Mouse (Mus musculus) heart, postnatal 36 days (tissue): ENCODE measurements around the gene Tesc. TPM values are rescaled to one million over a fixed set of nuclear protein-coding genes. Genes with fewer than 3 reads are reported as not detected.

ENCODE experiments used
- DNase-seq, 2 experiments: peaks; one replicate each; pipeline ENCODE4 v3.0.0; 2021 to 2022
- intact Hi-C: fragments of 180-260 bp; cut with DNase I; formaldehyde crosslinking; loops from one replicate; pipeline ENCODE4 v1.15.1; 2025
- total RNA-seq, 2 experiments: library from RNA; stranded (reverse); gene quantifications; 2 replicates each; pipeline ENCODE4 v1.2.3; 2021

The Tesc gene
- 100 to 1,000 TPM; 218 to 224 TPM for total RNA-seq

- DNase-seq, result peak; percentile 38 to 51
- intact Hi-C loops, result loop anchor here (2.0 kb wide), 1 partner anchor 31 kb away; no protein-coding TSS in a partner anchor
These were observed at the start of gene Tesc for GRCm38 (mm10) chr5:118027698-118028190. Gene Tesc, plus strand, starts transcription at chr5:118027743.

GRCm38 (mm10) chr5:117978159-117978697 lies 49.3 kb upstream of the Tesc start:
- DNase-seq, result no peak
- intact Hi-C loops, result no loop called here

GRCm38 (mm10) chr5:117979082-117979481 lies 48.5 kb upstream of the Tesc start:
- intact Hi-C loops, result no loop called here
- no peak for DNase-seq

- intact Hi-C loops, result no loop called here
- DNase-seq, result no peak
These were observed 46.6 kb upstream of the Tesc start for GRCm38 (mm10) chr5:117980921-117981320.

- intact Hi-C loops, result no loop called here
- no peak for DNase-seq
These were observed 45.6 kb upstream of the Tesc start for GRCm38 (mm10) chr5:117981943-117982342.

GRCm38 (mm10) chr5:117986327-117986726 lies 41.2 kb upstream of the Tesc start:
- no peak for DNase-seq
- intact Hi-C loops, result no loop called here

GRCm38 (mm10) chr5:117987891-117988290 lies 39.7 kb upstream of the Tesc start:
- DNase-seq, result no peak
- intact Hi-C loops, result no loop called here

- intact Hi-C loops, result no loop called here
These were observed 39.2 kb upstream of the Tesc start for GRCm38 (mm10) chr5:117988367-117988766.

GRCm38 (mm10) chr5:117989773-117990172 lies 37.8 kb upstream of the Tesc start:
- intact Hi-C loops, result no loop called here
- DNase-seq, result peak; percentile 21 to 41

More at GRCm38 (mm10) chr5:117988367-117988766, 39.2 kb upstream of the Tesc start:
- DNase-seq, result no peak

GRCm38 (mm10) chr5:117990957-117991356 lies 36.6 kb upstream of the Tesc start:
- intact Hi-C loops, result no loop called here

GRCm38 (mm10) chr5:117993550-117993949 lies 34.0 kb upstream of the Tesc start:
- no peak for DNase-seq
- intact Hi-C loops, result no loop called here

More at GRCm38 (mm10) chr5:117990957-117991356, 36.6 kb upstream of the Tesc start:
- no peak for DNase-seq

GRCm38 (mm10) chr5:117995372-117995901 lies 32.1 kb upstream of the Tesc start:
- DNase-seq, result no peak
- intact Hi-C loops, result no loop called here

- intact Hi-C loops, result no loop called here
- no peak for DNase-seq
These were observed 31.6 kb upstream of the Tesc start for GRCm38 (mm10) chr5:117995911-117996310.

- intact Hi-C loops, result no loop called here
- no peak for DNase-seq
These were observed 31.0 kb upstream of the Tesc start for GRCm38 (mm10) chr5:117996581-117996980.

- DNase-seq, result peak; percentile 13 to 25
- intact Hi-C loops, result no loop called here
These were observed 30.0 kb upstream of the Tesc start for GRCm38 (mm10) chr5:117997434-117997970.

GRCm38 (mm10) chr5:117999061-117999460 lies 28.5 kb upstream of the Tesc start:
- no peak for DNase-seq
- intact Hi-C loops, result no loop called here

- no peak for DNase-seq
- intact Hi-C loops, result no loop called here
These were observed 28.0 kb upstream of the Tesc start for GRCm38 (mm10) chr5:117999584-117999983.

- peak; percentile 68 to 77 for DNase-seq
- intact Hi-C loops, result loop anchor here (5.0 kb wide), 1 partner anchor 65 kb away; no protein-coding TSS in a partner anchor
These were observed 25.5 kb upstream of the Tesc start for GRCm38 (mm10) chr5:118002059-118002458.

- intact Hi-C loops, result loop anchor here (1.0 to 5.0 kb wide), 2 partner anchors 65 to 67 kb away; no protein-coding TSS in a partner anchor
These were observed 22.9 kb upstream of the Tesc start for GRCm38 (mm10) chr5:118004619-118005018.

GRCm38 (mm10) chr5:118005728-118006127 lies 21.8 kb upstream of the Tesc start:
- DNase-seq, result no peak
- intact Hi-C loops, result no loop called here

More at GRCm38 (mm10) chr5:118004619-118005018, 22.9 kb upstream of the Tesc start:
- peak; percentile 57 to 67 for DNase-seq

- DNase-seq, result no peak
- intact Hi-C loops, result no loop called here
These were observed 19.2 kb upstream of the Tesc start for GRCm38 (mm10) chr5:118008344-118008743.

- no peak for DNase-seq
- intact Hi-C loops, result no loop called here
These were observed 16.7 kb upstream of the Tesc start for GRCm38 (mm10) chr5:118010872-118011271.
